Mouse (Mus musculus): ENCODE data around the gene Cplx1.

- TF ChIP-seq CHD2 (IDR thresholded peaks at IDR 0.05; ENCODE audit: low read depth, low read length), result no peak
- no peak for TF ChIP-seq HCFC1 (IDR thresholded peaks at IDR 0.05; ENCODE audit: borderline replicate concordance, insufficient read depth, low read length)
- TF ChIP-seq ZNF384 (IDR thresholded peaks at IDR 0.05; ENCODE audit: low read depth, low read length), result no peak
- TF ChIP-seq ZC3H11A (IDR thresholded peaks at IDR 0.05; ENCODE audit: borderline replicate concordance, low read depth, low read length), result no peak
These were observed 23.2 kb upstream of the Cplx1 start for GRCm38 (mm10) chr5:108573054-108573453.
